In genomic region chr1:164793049-164793448, GRCm38 (mm10) we compare ENCODE assay signal across 24 mouse cellular contexts. TPM values are rescaled to one million over a fixed set of nuclear protein-coding genes. Genes with fewer than 3 reads are reported as not detected.
DNase-seq lines count a peak whose midpoint lies in the region; ATAC-seq and TF ChIP-seq lines count a peak whose summit lies in the region.
"Had no signal": no experiment of that assay in that cellular context is flagged by ENCODE, and none has a peak within 500 bp of the region (broad histone marks: within the 10 kb centered on the region; RNA-seq: fewer than 3 reads in every experiment).

No protein-coding gene starts in this region.

- no peak overlapping the region for H3K27ac ChIP-seq in heart, embryonic 11.5 days (ENCODE audit: low read depth, low read length)
- no peak overlapping the region for H3K27ac ChIP-seq in intestine, embryonic 16.5 days (ENCODE audit: low read length)
- no peak overlapping the region for H3K27ac ChIP-seq in stomach, postnatal 0 days (replicated peaks)
- H3K27ac ChIP-seq: gastrocnemius, adult 2 months; hindbrain, embryonic 14.5 days; left cerebral cortex, adult 2 months; liver, embryonic 13.5 days; midbrain, embryonic 13.5 days; neural tube, embryonic 12.5 days had no signal

- H3K4me1 ChIP-seq in heart, embryonic 11.5 days (ENCODE audit: control insufficient read depth, insufficient read depth, low read length) = peaks cover 3% of the 10 kb centered on the region; the same call in 1 of the 2 replicates
- no peaks in the 10 kb centered on the region for H3K4me1 ChIP-seq in intestine, embryonic 16.5 days (ENCODE audit: control insufficient read depth, insufficient read depth, low read length)
- no peaks in the 10 kb centered on the region for H3K4me1 ChIP-seq in stomach, postnatal 0 days (replicated peaks; ENCODE audit: control insufficient read depth, insufficient read depth)
- H3K4me1 ChIP-seq: liver, embryonic 13.5 days; midbrain, embryonic 13.5 days had no signal

- H3K4me3 ChIP-seq in heart, embryonic 11.5 days (ENCODE audit: low read depth, low read length) = no peak overlapping the region
- no peak overlapping the region for H3K4me3 ChIP-seq in intestine, embryonic 16.5 days (ENCODE audit: low read length)
- H3K4me3 ChIP-seq in stomach, postnatal 0 days (ENCODE audit: low read depth, low read length) = no peak overlapping the region
- H3K4me3 ChIP-seq: gastrocnemius, adult 2 months; left cerebral cortex, adult 2 months; liver, embryonic 13.5 days; midbrain, embryonic 13.5 days; neural tube, embryonic 12.5 days had no signal

- H3K27me3 ChIP-seq in heart, embryonic 11.5 days (ENCODE audit: control insufficient read depth, insufficient read depth, low read length) = no peaks in the 10 kb centered on the region
- no peaks in the 10 kb centered on the region for H3K27me3 ChIP-seq in intestine, embryonic 16.5 days (replicated peaks; ENCODE audit: control insufficient read depth, insufficient read depth, low read length)
- no peaks in the 10 kb centered on the region for H3K27me3 ChIP-seq in stomach, postnatal 0 days (ENCODE audit: control insufficient read depth, insufficient read depth, low read length)
- H3K27me3 ChIP-seq: liver, embryonic 13.5 days; midbrain, embryonic 13.5 days; neural tube, embryonic 12.5 days had no signal

- no peak for TF ChIP-seq EP300 in stomach, postnatal 0 days (optimal IDR thresholded peaks at IDR 0.05)

- H3K9ac ChIP-seq in heart, embryonic 11.5 days (ENCODE audit: low read depth, low read length) = no peak overlapping the region
- no peak overlapping the region for H3K9ac ChIP-seq in intestine, embryonic 16.5 days (ENCODE audit: low read depth, low read length)
- H3K9ac ChIP-seq in stomach, postnatal 0 days (ENCODE audit: low read length) = no peak overlapping the region
- H3K9ac ChIP-seq: hindbrain, embryonic 14.5 days; liver, embryonic 13.5 days; lung, embryonic 14.5 days; midbrain, embryonic 13.5 days; neural tube, embryonic 12.5 days had no signal

- DNase-seq in heart, adult 11 months = peak; percentile 94
- DNase-seq in urinary bladder, postnatal 14 days (ENCODE audit: low spot score) = peak; percentile 48
- DNase-seq in urinary bladder, adult 2 months (ENCODE audit: low spot score) = no peak
- peak; percentile 23 for DNase-seq in stomach, postnatal 0 days (ENCODE audit: low spot score)
- DNase-seq in kidney, adult 11 months = no peak
- no peak for DNase-seq in cerebellum, adult 11-12 months
- DNase-seq: adrenal gland, postnatal 36 days; cerebellum, adult 9-11 months; gastrocnemius, adult 2 months; layer of hippocampus, adult 9-11 months; liver, embryonic 13.5 days; lung, embryonic 14.5 days; right cerebral cortex, postnatal 14 days; spleen, adult 18-20 months; thymus, adult 18-20 months; thymus, postnatal 36 days had no signal

- no peak for ATAC-seq in heart, embryonic 11.5 days (replicated peaks; ENCODE audit: insufficient number of reproducible peaks, low FRiP score, low TSS enrichment)
- peak; percentile 69 for ATAC-seq in intestine, embryonic 16.5 days
- ATAC-seq in stomach, postnatal 0 days (ENCODE audit: low FRiP score, low TSS enrichment) = peak; percentile 47; the same call in 1 of the 2 replicates
- ATAC-seq: CD4-positive, CD25-positive, alpha-beta regulatory T cell, adult 4 months; inflammation-experienced regulatory T-cells, adult 6 months; midbrain, embryonic 13.5 days had no signal

- H3K4me2 ChIP-seq in heart, embryonic 11.5 days = no peak overlapping the region
- no peak overlapping the region for H3K4me2 ChIP-seq in intestine, embryonic 16.5 days (ENCODE audit: low read depth, low read length)
- H3K4me2 ChIP-seq in stomach, postnatal 0 days (replicated peaks; ENCODE audit: low read depth) = no peak overlapping the region
- H3K4me2 ChIP-seq: hindbrain, embryonic 14.5 days; liver, embryonic 13.5 days; lung, embryonic 14.5 days; midbrain, embryonic 13.5 days; neural tube, embryonic 12.5 days had no signal

- no peak for TF ChIP-seq CTCF in stomach, postnatal 0 days (IDR thresholded peaks at IDR 0.05; ENCODE audit: low read depth)

- 74% methylated on average over 4 of the region's 4 CpGs for WGBS in heart, embryonic 11.5 days (ENCODE audit: insufficient replicate concordance)
- WGBS in intestine, embryonic 16.5 days = 57% methylated on average over 4 of the region's 4 CpGs
- 41% methylated on average over 4 of the region's 4 CpGs for WGBS in stomach, postnatal 0 days

- H3K36me3 ChIP-seq in heart, embryonic 11.5 days (ENCODE audit: control insufficient read depth, insufficient read depth, low read length) = no peaks in the 10 kb centered on the region
- no peaks in the 10 kb centered on the region for H3K36me3 ChIP-seq in intestine, embryonic 16.5 days (ENCODE audit: control insufficient read depth, insufficient read depth, low read length)
- H3K36me3 ChIP-seq in stomach, postnatal 0 days (ENCODE audit: control insufficient read depth, insufficient read depth, low read length) = no peaks in the 10 kb centered on the region
- H3K36me3 ChIP-seq: liver, embryonic 13.5 days; midbrain, embryonic 13.5 days; neural tube, embryonic 12.5 days had no signal

- H3K9me3 ChIP-seq in heart, embryonic 11.5 days (replicated peaks; ENCODE audit: control insufficient read depth, low read length) = no peaks in the 10 kb centered on the region
- no peaks in the 10 kb centered on the region for H3K9me3 ChIP-seq in intestine, embryonic 16.5 days (ENCODE audit: control insufficient read depth, low read length)
- H3K9me3 ChIP-seq in stomach, postnatal 0 days (ENCODE audit: control insufficient read depth, low read length) = no peaks in the 10 kb centered on the region
- H3K9me3 ChIP-seq: midbrain, embryonic 13.5 days; neural tube, embryonic 12.5 days had no signal

RNA-seq across cellular contexts. Expression of gene Dpt, which starts 3.4 kb away (rescaled TPM):
- polyA plus RNA-seq in heart, embryonic 11.5 days (2014; fragmentation: Nextera tagmentation; extraction: Ambion mirVana) = 0.23 and 0.54 TPM in 2 replicates
- polyA plus RNA-seq in urinary bladder, adult 2 months (2012; rRNA removed) = 167 and 181 TPM in 2 replicates
- polyA plus RNA-seq in intestine, embryonic 16.5 days (2015; fragmentation: Nextera tagmentation; extraction: Ambion mirVana) = 16.0 and 17.0 TPM in 2 replicates
- 35.6 and 53.9 TPM in 2 replicates for polyA plus RNA-seq in stomach, postnatal 0 days (2015; fragmentation: Nextera tagmentation; extraction: Ambion mirVana)
- polyA plus RNA-seq: midbrain, embryonic 13.5 days had no signal

Comparison
In these comparisons a context has a peak if more than half of its experiments do, and no peak if none do; other contexts are left out.
1. DNase-seq: peak in heart, adult 11 months (single experiment), urinary bladder, postnatal 14 days (single experiment) and stomach, postnatal 0 days (single experiment); none in urinary bladder, adult 2 months (single experiment), kidney, adult 11 months (single experiment) and cerebellum, adult 11-12 months (single experiment).
2. RNA of gene Dpt, which starts 3.4 kb away (polyA plus RNA-seq): 167 to 181 TPM in urinary bladder, adult 2 months, 35.6 to 53.9 TPM in stomach, postnatal 0 days and 16.0 to 17.0 TPM in intestine, embryonic 16.5 days; 0.23 to 0.54 TPM in heart, embryonic 11.5 days; every median in the first group is over 10 times any median in the second.